Mouse (Mus musculus): ENCODE data around the gene Cacna1d.

Gene Cacna1d

DNA sequence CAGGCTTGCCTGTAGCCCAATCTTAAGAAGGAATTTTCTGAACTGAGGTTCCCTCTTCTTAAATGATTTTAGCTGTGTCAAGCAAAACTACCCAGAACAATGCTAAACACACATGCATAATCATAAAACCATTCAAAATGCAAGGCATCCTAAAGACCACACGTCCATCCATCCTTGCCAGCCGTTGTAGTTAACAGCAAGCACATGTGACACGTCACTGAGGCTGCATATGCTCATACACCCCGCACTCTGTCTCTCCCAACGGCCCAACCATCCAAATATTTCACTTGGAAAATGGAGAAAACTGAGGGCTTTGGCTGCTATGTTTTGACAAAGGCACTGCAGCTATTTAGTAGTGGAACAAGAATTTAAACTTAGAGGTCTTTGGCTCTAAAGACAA lies 220.9 kb downstream of the Cacna1d start:
- no peak for DNase-seq (ENCODE audit: low read depth, low spot score)

DNA sequence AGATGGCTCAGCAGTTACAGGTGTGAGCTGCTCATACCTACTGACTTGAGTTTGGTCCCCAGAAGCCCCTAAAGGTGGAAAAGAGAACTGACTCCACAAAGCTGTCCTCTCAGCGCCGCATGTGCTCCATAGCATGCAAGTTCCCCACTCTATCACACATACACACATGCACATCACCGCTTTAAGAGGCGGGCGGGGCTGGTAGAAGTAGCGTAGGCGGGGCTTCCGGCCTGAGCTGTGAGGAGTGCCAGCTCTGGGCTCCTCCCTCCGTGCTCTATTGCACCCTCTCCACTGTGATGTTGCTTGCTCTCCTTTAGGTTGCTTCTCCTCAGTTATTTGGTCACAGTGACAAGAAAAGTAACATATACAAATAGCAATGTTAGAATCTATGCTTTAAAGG lies 225.5 kb downstream of the Cacna1d start:
- DNase-seq (ENCODE audit: low read depth, low spot score), result no peak

DNA sequence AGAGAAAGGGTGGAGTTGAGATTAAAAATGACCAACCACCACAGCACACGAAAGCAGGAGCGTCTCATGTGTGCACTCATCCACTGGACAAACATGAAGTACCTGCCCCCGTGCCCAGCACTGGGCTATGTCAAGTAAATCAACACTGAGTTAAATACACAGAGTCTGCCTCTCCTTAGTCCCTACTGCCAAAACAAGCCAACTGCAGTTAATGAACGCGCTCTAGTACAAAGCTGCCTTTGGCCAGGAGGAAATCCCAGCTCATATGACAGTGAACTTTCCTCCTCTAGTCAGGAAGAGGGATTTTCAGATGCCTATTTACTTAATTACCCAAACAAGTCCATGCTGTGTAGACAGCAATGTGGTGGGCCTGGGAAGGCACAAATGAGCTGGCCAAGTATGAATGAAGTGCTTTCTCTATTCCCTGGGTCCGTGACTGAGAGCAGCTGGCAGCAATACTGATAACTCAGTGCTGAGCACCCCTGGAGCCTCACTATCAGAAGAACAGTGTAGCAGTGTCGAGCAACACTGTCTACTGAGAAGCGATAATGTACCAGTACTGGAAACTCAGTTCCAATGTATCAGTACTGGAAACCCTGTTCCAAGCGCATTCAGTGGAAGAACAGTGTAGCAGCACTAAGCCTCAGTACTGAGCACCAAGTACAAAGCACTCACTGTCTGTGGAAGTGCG lies 229.5 kb downstream of the Cacna1d start:
- DNase-seq (ENCODE audit: low read depth, low spot score), result no peak

DNA sequence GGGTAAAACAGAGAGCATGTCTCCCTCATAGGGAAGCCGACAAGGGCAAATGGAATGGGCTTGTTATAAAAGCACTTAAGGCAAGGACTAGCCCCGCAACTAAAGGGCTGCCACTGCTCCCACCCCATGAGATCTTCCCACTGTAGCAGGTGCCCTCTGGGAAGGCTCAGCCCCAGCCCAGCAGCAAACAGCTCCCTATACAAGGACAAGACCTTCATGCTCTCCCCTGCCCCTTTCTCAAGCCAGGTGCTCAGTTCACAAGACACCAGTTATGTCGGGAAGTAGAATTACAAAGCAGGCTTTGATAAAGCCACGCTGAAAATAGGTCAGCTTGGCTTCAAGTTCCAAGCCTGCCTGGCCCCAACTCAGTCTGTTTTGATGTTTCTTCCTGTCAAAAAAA lies 233.6 kb downstream of the Cacna1d start:
- no peak for DNase-seq (ENCODE audit: low read depth, low spot score)

DNA sequence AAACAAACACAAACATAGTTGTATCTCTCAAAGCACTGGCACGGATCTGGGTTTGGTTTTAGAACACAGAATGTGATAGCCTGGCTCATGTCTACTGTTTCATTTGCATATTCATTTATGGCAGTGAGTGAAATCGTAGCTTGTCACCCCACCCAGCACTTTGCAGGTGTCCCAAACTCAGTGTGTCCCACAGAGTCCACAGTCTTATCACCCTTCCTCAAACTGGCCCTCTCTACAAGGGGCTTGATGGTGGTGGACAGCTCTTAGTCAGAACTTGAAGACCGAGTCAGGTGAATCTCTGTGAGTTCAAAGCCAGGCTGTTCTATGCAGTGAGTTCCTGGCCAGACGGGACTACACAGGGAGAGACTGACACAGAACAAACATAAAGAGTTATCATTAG lies 234.8 kb downstream of the Cacna1d start:
- DNase-seq (ENCODE audit: low read depth, low spot score), result no peak

DNA sequence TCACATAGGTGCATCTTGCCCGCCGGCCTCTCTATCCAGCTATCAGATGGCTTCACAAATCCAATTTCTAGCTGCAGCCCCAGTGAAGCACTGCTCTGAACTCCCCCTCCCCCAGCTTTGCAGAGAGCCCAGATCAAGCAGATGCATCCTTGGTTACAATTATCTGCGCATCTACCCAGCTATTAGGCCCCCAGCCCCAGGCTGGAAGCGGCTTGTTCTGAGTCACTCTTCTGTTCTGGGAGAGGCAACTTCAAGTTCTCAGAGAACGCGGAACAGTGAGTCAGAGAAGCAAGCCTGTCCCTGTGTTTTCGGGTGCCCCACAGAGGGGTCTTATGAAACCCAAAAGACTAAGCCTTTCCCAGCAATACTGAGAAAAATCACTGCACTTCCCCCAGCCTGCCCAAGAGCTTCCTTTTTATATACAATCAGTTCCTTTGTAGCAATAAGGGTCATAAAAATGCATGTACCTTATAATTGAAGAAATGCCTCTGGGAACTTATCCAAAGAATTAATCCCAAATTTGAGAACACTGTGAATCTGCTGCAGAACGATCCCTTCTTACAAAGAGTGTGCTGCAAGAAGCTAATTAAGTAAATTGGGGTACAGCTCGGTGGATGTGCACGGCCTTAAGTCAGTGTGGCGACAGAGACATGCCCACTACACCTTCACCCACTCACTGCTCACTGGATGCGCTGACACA lies 235.4 kb downstream of the Cacna1d start:
- DNase-seq (ENCODE audit: low read depth, low spot score), result no peak

DNA sequence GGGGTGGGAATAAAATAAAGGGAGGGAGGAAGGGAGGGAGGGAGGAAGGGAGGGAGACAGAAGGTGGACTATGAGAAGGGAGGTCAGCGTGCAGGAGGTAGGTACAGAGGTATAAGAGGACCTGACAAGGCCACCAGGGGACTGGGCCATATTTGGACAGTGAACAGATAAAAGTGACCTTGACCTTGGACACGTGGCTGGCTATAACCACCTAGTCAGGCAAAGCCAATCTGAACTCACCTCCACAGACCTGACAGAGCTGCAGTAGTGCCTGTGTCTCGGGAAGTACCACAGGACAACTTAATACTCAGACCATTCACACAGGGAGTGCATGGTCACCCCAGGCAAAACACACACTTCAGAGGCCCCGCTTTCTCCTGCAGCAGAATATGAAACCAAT lies 236.5 kb downstream of the Cacna1d start:
- DNase-seq (ENCODE audit: low read depth, low spot score), result no peak

DNA sequence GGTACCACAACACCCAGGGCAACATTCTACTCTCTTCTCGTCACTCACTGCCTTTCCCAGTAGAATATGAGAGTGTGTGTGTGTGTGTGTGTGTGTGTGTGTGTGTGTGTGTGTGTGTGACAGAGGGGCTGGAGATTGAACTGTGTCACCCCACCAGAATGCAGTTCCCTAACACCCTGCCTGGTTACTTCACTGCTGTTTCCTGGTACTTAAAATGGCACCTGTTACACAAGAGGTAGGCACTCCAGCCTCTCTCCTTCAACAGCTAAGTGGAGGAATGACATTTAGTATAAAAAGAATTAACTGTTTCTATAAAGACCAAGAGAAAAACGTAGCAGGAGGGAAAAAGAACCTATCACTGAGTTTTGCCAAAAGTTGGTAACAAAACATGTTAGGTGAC lies 238.4 kb downstream of the Cacna1d start:
- DNase-seq (ENCODE audit: low read depth, low spot score), result no peak

DNA sequence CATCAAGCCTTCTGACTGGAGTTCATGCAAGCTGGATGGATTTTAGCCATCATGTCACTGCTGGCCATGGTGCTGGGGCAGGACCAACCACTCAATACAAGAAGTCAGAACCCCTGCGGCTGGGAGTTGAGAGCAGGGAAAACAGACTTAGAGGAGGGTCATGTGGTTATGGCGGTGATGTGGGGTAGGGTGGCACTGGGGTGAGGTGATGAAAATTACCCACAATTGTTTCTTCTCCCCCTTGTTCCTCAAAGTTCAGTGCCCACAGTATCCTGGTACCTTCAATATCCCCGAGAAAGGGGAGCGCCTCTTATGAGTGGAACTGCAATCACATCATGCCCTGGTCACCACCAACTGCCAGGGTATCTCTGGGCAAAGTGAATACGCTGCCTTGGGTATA lies 239.9 kb downstream of the Cacna1d start:
- no peak for DNase-seq (ENCODE audit: low read depth, low spot score)

DNA sequence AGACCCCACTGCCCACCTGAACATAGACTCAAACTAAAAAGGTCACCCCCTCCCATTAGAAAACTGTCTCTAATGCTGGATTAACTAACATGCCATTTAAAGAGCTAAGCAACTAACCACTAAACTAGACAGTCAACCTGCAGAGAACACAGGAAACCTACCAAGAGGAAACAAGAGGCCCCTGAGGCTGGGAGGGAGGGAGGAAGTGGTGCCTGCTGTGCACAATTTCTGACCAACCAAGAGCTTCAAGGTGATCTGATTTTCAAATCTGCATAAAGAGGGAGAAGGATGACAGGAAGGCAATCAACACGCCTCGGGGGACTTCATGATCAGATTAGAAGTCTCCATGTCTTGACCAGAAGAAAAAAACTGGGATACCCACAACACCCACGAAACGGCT lies 241.7 kb downstream of the Cacna1d start:
- DNase-seq (ENCODE audit: low read depth, low spot score), result no peak

DNA sequence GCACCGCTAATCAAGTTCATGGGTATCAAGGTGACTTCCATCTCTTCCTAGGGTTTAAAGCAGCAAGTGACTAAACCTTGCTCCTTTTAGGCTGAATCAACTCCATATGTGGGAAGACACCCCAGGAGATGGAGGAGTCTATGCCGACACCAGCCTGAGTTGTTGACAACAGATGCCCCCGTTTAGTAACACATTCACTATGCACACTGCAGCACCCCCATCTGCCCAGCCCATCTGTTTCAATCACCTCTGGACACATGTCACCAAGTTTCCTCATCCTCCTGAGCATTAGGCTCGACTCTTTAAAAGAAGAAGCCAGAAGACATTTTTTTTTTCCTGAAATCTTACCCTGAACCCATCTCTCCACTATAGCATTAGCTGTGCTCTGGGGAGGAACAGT lies 242.4 kb downstream of the Cacna1d start:
- DNase-seq (ENCODE audit: low read depth, low spot score), result no peak

DNA sequence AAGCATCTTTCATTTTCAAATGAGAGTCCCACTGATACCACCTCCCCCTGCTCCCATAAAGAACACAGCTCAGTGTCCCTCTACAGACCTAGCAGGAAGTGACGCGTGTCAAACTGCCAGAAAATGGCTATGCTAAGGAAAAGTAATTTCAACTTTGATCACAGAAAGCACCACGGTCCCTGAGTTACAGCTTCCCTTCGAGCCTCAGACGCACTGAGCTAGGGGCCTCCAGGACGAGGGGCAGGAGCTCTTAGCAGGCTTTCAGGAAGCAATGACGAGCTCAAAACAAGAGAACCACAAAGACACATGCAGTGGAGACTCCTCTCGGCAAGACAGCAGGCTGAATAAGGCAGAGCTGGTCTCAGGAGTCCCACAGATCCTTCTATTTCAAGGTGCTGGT lies 243.1 kb downstream of the Cacna1d start:
- no peak for DNase-seq (ENCODE audit: low read depth, low spot score)

DNA sequence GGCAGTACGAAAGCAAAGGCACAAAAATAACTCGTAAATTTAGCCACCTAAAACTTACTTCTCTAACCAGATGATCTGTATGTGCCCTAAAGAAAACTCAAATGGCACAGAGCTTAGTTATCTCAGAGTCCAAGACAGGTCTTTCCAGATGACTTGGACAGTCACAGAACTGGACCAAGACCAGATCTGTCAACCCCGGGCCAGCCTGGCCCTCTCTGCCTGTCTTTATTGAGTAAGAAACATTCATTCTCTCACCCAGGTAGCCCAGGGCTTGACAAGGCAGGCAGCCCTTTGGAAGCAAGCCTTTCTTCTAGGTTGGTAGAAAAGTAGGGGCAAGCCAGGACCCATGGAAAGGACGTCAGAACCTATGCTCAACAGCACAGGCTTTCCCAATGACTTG lies 243.6 kb downstream of the Cacna1d start:
- no peak for DNase-seq (ENCODE audit: low read depth, low spot score)

DNA sequence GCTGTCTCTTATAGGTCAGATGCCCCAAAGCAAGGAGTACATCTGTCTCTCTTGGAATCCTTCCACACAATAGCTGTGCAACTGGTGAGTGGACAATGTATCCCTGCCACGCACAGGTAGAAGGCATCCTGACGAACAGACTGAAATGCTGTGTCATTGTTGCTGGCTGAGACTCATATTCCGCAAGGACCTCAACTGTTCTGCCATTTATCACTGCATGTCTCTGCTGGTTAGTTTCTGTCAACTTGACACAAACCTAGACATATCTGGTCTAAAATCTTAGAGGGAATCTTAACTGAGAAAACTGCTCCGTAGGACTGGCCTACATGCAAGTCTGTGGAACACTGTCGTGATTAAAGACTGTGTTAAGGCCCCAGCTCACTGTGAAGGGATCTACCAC lies 246.5 kb downstream of the Cacna1d start:
- no peak for DNase-seq (ENCODE audit: low read depth, low spot score)

DNA sequence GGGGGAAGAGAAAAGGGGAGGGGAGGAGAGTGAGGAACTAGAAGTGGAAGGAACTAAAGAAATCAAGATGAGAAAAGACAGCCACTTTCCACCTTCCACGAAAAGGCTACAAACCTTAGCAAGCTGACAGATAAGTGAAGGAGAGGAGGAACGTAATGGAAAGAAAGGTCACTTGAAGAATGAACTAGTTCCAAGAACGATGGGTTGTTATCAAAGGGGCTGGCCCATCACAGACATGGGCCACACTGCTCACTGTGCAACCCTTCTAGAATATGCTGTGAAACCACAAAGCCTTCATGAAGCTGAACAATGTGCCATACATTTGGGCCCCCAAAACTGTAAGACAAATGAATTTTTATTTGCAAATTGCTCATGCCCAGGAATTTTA lies 248.4 kb downstream of the Cacna1d start:
- DNase-seq (ENCODE audit: low read depth, low spot score), result no peak

DNA sequence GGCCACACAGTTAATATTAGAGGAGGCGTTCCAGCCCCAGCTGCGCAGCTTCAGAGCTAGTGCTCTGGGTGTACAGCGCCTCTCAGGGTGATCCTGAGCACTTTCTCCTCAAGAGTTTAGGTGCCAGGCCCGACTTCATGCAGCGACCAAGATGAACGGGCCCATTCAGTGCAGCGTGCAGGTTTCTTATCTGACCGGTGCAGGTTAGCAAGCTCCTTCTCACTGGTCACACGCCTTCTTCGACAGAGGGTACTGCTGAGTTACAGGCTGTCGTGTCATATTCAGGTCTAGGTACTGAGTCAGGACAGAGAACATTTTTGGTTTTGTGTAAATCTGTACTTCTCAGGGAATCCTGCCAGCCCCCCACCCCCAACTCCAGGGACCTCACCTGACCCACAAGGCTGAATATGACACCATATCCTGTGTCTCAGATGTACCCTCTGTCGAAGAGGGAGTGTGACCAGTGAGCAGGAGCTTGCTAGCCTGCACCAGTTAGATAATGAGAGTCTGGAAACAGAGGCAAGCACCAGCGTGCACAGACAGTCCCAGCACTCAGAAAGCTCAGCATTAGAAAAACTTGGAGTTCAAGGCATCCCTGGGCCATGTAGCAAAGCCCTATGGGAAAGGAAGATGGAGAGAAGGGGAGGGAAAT lies 249.0 kb downstream of the Cacna1d start:
- no peak for DNase-seq (ENCODE audit: low read depth, low spot score)

DNA sequence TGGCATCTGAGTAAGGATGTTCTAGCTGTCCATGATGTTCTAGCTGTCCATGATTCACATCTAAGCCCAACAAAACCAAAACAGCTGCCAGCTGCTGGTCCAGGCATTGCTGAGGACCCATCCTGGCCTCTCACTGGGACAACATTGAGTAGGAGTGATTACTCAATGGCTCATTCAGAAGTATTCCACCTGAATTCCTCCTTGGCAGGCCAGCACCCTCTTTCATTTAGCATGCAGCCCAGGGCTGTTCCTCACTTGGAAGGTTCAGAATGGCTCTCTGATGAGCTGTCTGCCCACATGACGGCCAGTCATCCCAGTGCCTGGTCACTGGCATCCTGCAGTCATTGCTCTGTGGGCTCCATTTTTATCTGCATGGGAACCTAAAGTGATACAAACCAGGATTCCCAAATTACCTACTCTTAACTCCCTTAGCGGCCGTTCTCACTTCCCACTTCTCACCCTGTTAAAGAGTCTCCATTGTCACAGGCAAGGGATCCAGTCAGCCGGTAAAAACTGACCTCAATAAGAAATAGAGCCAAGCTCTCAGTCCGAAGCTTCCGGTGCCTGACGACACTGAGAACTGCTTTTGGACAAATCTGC lies 250.2 kb downstream of the Cacna1d start:
- DNase-seq (ENCODE audit: low read depth, low spot score), result no peak

DNA sequence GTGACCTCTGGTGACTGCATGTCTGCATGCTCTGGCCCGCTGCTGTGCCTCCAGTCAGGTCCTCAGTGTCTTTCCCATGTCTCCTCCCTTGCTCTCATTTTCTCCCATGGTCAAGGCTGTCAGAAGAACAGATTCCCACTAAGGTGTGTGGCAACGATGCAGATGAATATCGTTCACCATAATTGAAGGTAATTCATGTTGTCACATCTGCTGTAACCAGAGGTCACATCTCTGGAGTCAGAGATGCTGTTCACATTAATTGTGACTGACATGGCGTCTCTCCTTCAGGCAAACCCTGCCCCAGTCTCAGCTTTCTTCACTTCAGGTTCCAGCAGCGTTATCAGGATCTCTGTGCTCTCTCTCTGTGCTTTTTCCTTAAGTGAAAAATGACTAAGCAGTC lies 252.4 kb downstream of the Cacna1d start:
- no peak for DNase-seq (ENCODE audit: low read depth, low spot score)

DNA sequence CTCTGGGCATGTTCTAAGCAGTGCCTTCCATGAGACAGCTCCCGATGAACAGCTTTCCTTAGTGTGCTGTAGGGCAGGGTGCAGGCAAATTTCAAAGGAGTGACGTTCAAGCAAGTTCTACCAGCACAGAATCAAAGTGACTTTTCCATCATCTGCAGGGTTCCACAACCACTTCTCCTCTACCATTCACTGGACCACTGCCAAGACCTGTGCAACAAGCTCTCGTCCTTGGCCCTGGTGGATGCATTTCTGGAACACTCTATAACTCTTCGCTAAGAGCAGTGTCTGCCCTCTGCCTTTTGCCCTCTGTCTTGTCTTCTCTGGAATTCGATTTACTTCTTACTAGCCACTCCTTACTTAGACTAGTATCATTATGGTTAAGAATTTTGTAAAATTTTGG lies 266.1 kb downstream of the Cacna1d start:
- DNase-seq (ENCODE audit: low read depth, low spot score), result no peak

DNA sequence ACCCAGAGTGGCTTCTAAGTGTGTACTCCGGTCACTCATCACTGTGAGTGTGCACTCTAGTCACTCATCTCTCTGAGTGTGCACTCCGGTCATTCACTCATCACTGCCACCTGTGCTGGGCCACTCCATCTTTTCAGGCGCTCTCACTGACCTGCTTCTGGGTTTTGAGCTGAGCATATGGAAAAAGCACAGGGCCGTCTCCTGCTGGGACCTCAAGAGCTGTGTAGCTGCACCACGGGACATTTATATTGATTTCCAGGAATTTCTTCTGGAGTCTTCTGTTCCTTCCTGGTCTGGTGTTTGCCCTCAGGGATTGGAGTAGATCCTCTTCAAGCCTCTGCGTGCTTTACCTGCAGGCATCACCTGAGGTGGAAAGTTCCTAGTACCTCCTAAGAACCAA lies 269.2 kb downstream of the Cacna1d start:
- DNase-seq (ENCODE audit: low read depth, low spot score), result no peak

DNA sequence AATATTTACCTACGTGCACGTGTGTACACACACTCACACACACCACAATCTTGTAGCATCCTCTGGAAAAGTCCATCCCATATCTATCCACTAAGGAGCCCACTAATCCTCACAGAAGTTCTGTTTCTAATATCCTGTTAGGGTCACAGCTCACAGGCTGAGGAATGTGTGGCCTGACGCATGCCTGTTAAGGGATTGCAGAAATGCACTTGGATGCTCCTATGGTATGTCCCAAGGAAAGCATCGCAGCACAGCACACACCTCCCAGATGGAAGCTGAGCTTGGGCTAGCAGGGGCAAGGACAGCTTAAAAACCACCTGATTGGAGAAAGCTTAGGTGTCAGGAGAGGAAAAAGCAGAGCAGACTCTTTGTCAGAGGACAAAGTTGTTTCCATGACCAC lies 271.4 kb downstream of the Cacna1d start:
- no peak for DNase-seq (ENCODE audit: low read depth, low spot score)

DNA sequence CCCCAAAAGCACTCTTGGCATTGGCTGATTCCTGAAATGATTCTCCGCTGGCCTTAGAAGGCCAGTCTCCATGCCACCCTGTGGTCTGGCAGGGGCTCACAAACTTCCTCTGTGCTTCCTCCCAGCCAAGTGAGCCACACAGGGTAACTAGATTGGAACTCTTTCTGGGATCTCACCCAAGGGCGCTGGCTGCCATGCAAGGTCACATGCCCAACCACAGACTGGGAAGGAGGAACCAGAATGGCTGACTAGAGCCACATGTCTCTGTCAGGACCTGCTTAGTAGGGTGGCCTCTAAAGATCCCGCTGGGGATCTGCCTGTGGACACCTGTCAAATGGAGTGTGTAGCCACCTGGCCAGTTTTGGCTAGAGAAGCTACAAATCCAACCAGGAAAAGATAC lies 273.1 kb downstream of the Cacna1d start:
- DNase-seq (ENCODE audit: low read depth, low spot score), result peak; percentile 68

DNA sequence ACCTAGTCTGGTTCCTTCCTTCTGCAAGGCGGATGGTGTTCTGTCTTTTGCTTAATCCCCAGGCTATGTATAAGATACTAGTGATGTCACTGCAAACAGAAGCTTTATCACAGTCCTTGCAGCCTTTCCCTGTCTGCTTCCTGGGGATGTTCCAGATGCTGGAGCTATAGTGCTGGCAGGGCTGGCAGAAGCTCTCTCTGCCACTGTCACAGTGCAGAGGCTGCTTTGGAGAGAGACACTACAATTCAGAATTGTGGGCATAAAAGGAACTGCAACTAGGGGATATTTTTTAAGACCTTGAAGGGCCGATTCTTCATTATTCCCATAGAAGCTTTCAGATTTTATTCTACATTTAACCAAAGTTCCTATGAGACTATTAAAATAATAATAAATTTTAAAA lies 274.1 kb downstream of the Cacna1d start:
- no peak for DNase-seq (ENCODE audit: low read depth, low spot score)
